Comparison of ENCODE assay signal across 23 mouse cellular contexts in genomic region chr14:10795498-10796075, GRCm38 (mm10).
DNase-seq lines count a peak whose midpoint lies in the region; ATAC-seq and TF ChIP-seq lines count a peak whose summit lies in the region.
"Had no signal": no experiment of that assay in that cellular context is flagged by ENCODE, and none has a peak within 500 bp of the region (broad histone marks: within the 10 kb centered on the region; RNA-seq: fewer than 3 reads in every experiment).

No protein-coding gene starts in this region.

- no peak overlapping the region for H3K9ac ChIP-seq in forebrain, embryonic 12.5 days
- no peak overlapping the region for H3K9ac ChIP-seq in forebrain, embryonic 11.5 days (ENCODE audit: low read length)
- no peak overlapping the region for H3K9ac ChIP-seq in limb, embryonic 14.5 days (ENCODE audit: low read depth, low read length, severe bottlenecking)
- H3K9ac ChIP-seq in hindbrain, embryonic 16.5 days (ENCODE audit: low read depth, low read length), result no peak overlapping the region
- H3K9ac ChIP-seq: embryonic facial prominence, embryonic 12.5 days; heart, embryonic 15.5 days; limb, embryonic 12.5 days; liver, embryonic 13.5 days; lung, embryonic 15.5 days; midbrain, embryonic 12.5 days had no signal

- H3K9me3 ChIP-seq in forebrain, embryonic 12.5 days, result no peaks in the 10 kb centered on the region
- no peaks in the 10 kb centered on the region for H3K9me3 ChIP-seq in forebrain, embryonic 11.5 days (ENCODE audit: control insufficient read depth, low read length)
- H3K9me3 ChIP-seq in limb, embryonic 14.5 days (ENCODE audit: control insufficient read depth, low read length), result no peaks in the 10 kb centered on the region
- H3K9me3 ChIP-seq in limb, embryonic 10.5 days (replicated peaks), result no peaks in the 10 kb centered on the region
- no peaks in the 10 kb centered on the region for H3K9me3 ChIP-seq in hindbrain, embryonic 16.5 days (ENCODE audit: control insufficient read depth, low read length)
- H3K9me3 ChIP-seq: embryonic facial prominence, embryonic 12.5 days; heart, embryonic 15.5 days; limb, embryonic 12.5 days; liver, embryonic 13.5 days; lung, embryonic 15.5 days; midbrain, embryonic 12.5 days had no signal

- TF ChIP-seq POLR2A in limb, embryonic 14.5 days (IDR thresholded peaks at IDR 0.05; ENCODE audit: borderline replicate concordance, extremely low read depth, insufficient read depth, insufficient read length), result no peak

- H3K4me2 ChIP-seq in forebrain, embryonic 12.5 days, result no peak overlapping the region
- no peak overlapping the region for H3K4me2 ChIP-seq in forebrain, embryonic 11.5 days (ENCODE audit: low read depth, low read length, severe bottlenecking)
- H3K4me2 ChIP-seq in limb, embryonic 14.5 days (replicated peaks; ENCODE audit: low read depth, low read length, severe bottlenecking), result no peak overlapping the region
- no peak overlapping the region for H3K4me2 ChIP-seq in hindbrain, embryonic 16.5 days (ENCODE audit: low read length)
- H3K4me2 ChIP-seq: embryonic facial prominence, embryonic 12.5 days; heart, embryonic 15.5 days; limb, embryonic 12.5 days; liver, embryonic 13.5 days; lung, embryonic 15.5 days; midbrain, embryonic 12.5 days had no signal

- H3K27me3 ChIP-seq in forebrain, embryonic 12.5 days, result no peaks in the 10 kb centered on the region
- H3K27me3 ChIP-seq in forebrain, embryonic 11.5 days (ENCODE audit: control insufficient read depth, insufficient read depth, low read length), result no peaks in the 10 kb centered on the region
- H3K27me3 ChIP-seq in limb, embryonic 14.5 days (ENCODE audit: control insufficient read depth, insufficient read depth, low read length), result no peaks in the 10 kb centered on the region
- no peaks in the 10 kb centered on the region for H3K27me3 ChIP-seq in limb, embryonic 10.5 days (ENCODE audit: low read depth, poor library complexity, severe bottlenecking)
- H3K27me3 ChIP-seq in hindbrain, embryonic 16.5 days (replicated peaks; ENCODE audit: control insufficient read depth, insufficient read depth, low read length), result no peaks in the 10 kb centered on the region
- H3K27me3 ChIP-seq: embryonic facial prominence, embryonic 12.5 days; heart, embryonic 15.5 days; limb, embryonic 12.5 days; liver, embryonic 13.5 days; lung, embryonic 15.5 days; midbrain, embryonic 12.5 days had no signal

- 0 out of 2 replicates have a peak, but pooled peaks cover 5% of the 10 kb centered on the region for H3K4me1 ChIP-seq in forebrain, embryonic 12.5 days
- H3K4me1 ChIP-seq in forebrain, embryonic 11.5 days (replicated peaks; ENCODE audit: control insufficient read depth, insufficient read depth, low read length), result no peaks in the 10 kb centered on the region
- H3K4me1 ChIP-seq in limb, embryonic 14.5 days (ENCODE audit: control insufficient read depth, insufficient read depth, low read length), result no peaks in the 10 kb centered on the region
- H3K4me1 ChIP-seq in limb, embryonic 10.5 days, result no peaks in the 10 kb centered on the region
- H3K4me1 ChIP-seq in hindbrain, embryonic 16.5 days (ENCODE audit: control insufficient read depth, insufficient read depth, low read depth, low read length), result no peaks in the 10 kb centered on the region
- H3K4me1 ChIP-seq: embryonic facial prominence, embryonic 12.5 days; heart, embryonic 15.5 days; liver, embryonic 13.5 days; lung, embryonic 15.5 days; midbrain, embryonic 12.5 days had no signal

- ATAC-seq in forebrain, embryonic 12.5 days (ENCODE audit: low FRiP score), result peak; percentile 67; the same call in 1 of the 2 replicates
- no peak; the same call in 1 of the 2 replicates for ATAC-seq in forebrain, embryonic 11.5 days (replicated peaks; ENCODE audit: low FRiP score)
- no peak for ATAC-seq in limb, embryonic 14.5 days (ENCODE audit: low FRiP score, low read depth)
- ATAC-seq in hindbrain, embryonic 16.5 days, result peak; percentile 63
- ATAC-seq in activated CD4-positive, CD25-positive, alpha-beta regulatory T cell, adult 4 months, result no peak

- 45% methylated on average over 2 of the region's 2 CpGs for WGBS in forebrain, embryonic 12.5 days
- 61% methylated on average over 2 of the region's 2 CpGs for WGBS in forebrain, embryonic 11.5 days
- 76% methylated on average over 2 of the region's 2 CpGs for WGBS in limb, embryonic 14.5 days
- WGBS in limb, embryonic 10.5 days, result 84% methylated on average over 2 of the region's 2 CpGs
- WGBS in hindbrain, embryonic 16.5 days, result 54% methylated on average over 2 of the region's 2 CpGs

- no peaks in the 10 kb centered on the region for H3K36me3 ChIP-seq in forebrain, embryonic 12.5 days (replicated peaks)
- no peaks in the 10 kb centered on the region for H3K36me3 ChIP-seq in forebrain, embryonic 11.5 days (ENCODE audit: control insufficient read depth, insufficient read depth, low read length)
- H3K36me3 ChIP-seq in limb, embryonic 14.5 days (ENCODE audit: control insufficient read depth, insufficient read depth, low read length), result no peaks in the 10 kb centered on the region
- H3K36me3 ChIP-seq in limb, embryonic 10.5 days, result no peaks in the 10 kb centered on the region
- no peaks in the 10 kb centered on the region for H3K36me3 ChIP-seq in hindbrain, embryonic 16.5 days (ENCODE audit: control insufficient read depth, insufficient read depth, low read length)
- H3K36me3 ChIP-seq: embryonic facial prominence, embryonic 12.5 days; heart, embryonic 15.5 days; limb, embryonic 12.5 days; liver, embryonic 13.5 days; lung, embryonic 15.5 days; midbrain, embryonic 12.5 days had no signal

- DNase-seq in forebrain, embryonic 11.5 days (ENCODE audit: low spot score), result no peak
- DNase-seq in limb, embryonic 14.5 days (ENCODE audit: low spot score), result peak; percentile 17
- no peak for DNase-seq in limb, embryonic 10.5 days (ENCODE audit: low spot score)
- peak; percentile 10 for DNase-seq in brain, adult 2 months (ENCODE audit: low read depth, low spot score)
- DNase-seq in adrenal gland, adult 8-10 months, result no peak
- DNase-seq: cerebellum, adult 18-20 months; cerebellum, postnatal 14 days; heart, postnatal 36 days; kidney, adult 2 months; kidney, postnatal 10 days; liver, embryonic 13.5 days; thymus, adult 18-20 months; thymus, postnatal 36 days had no signal

- H3K4me3 ChIP-seq in forebrain, embryonic 12.5 days (replicated peaks), result no peak overlapping the region
- H3K4me3 ChIP-seq in forebrain, embryonic 11.5 days (ENCODE audit: low read depth, low read length), result no peak overlapping the region
- no peak overlapping the region for H3K4me3 ChIP-seq in limb, embryonic 14.5 days (replicated peaks; ENCODE audit: low read length)
- no peak overlapping the region for H3K4me3 ChIP-seq in limb, embryonic 10.5 days
- no peak overlapping the region for H3K4me3 ChIP-seq in hindbrain, embryonic 16.5 days (ENCODE audit: low read length)
- H3K4me3 ChIP-seq: embryonic facial prominence, embryonic 12.5 days; erythroblast, embryonic 14.5 days; heart, embryonic 15.5 days; limb, embryonic 12.5 days; liver, embryonic 13.5 days; lung, embryonic 15.5 days; midbrain, embryonic 12.5 days had no signal

- no peak overlapping the region for H3K27ac ChIP-seq in forebrain, embryonic 12.5 days
- no peak overlapping the region for H3K27ac ChIP-seq in forebrain, embryonic 11.5 days (ENCODE audit: low read depth, low read length)
- no peak overlapping the region for H3K27ac ChIP-seq in limb, embryonic 14.5 days (replicated peaks; ENCODE audit: low read depth, low read length)
- no peak overlapping the region for H3K27ac ChIP-seq in limb, embryonic 10.5 days
- no peak overlapping the region for H3K27ac ChIP-seq in hindbrain, embryonic 16.5 days (ENCODE audit: low read depth, low read length)
- H3K27ac ChIP-seq: embryonic facial prominence, embryonic 12.5 days; heart, embryonic 15.5 days; limb, embryonic 12.5 days; liver, embryonic 13.5 days; lung, embryonic 15.5 days; macrophage; midbrain, embryonic 12.5 days had no signal

Comparison
In these comparisons a context has a peak if more than half of its experiments do, and no peak if none do; other contexts are left out.
1. ATAC-seq: peak in forebrain, embryonic 12.5 days (single experiment) and hindbrain, embryonic 16.5 days (single experiment); none in forebrain, embryonic 11.5 days (single experiment), limb, embryonic 14.5 days (single experiment) and activated CD4-positive, CD25-positive, alpha-beta regulatory T cell, adult 4 months (single experiment).
2. DNase-seq: peak in limb, embryonic 14.5 days (single experiment) and brain, adult 2 months (single experiment); none in forebrain, embryonic 11.5 days (single experiment), limb, embryonic 10.5 days (single experiment) and adrenal gland, adult 8-10 months (single experiment).